Mouse (Mus musculus): ENCODE measurements at regions not wholly inside any gene's neighbourhood (a gene's known extent, or its start where the extent isn't known, plus 50 kb on each side); places are given as distances from the start of the nearest gene placed in this dataset.

DNA sequence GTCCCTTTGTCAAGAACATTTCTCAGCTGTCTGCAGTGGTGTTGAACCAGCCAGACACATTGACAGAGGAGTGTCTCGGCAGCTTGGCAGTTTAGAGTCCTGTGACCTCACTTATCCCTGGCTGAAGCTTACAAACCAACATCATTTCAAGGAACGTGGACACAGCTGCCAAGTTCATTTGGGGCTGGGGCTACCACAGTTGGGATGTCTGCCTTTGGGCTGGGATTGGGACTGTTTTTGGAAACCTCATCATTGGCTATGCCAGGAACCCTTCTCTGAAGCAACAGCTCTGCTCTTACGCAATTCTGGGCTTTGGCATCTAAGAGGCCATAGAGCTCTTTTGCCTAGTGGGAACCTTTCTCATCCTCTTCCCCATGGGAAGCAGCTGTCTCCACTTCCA, 200.4 kb downstream of the Gm15262 start:
- peak; percentile 3 for DNase-seq

DNA sequence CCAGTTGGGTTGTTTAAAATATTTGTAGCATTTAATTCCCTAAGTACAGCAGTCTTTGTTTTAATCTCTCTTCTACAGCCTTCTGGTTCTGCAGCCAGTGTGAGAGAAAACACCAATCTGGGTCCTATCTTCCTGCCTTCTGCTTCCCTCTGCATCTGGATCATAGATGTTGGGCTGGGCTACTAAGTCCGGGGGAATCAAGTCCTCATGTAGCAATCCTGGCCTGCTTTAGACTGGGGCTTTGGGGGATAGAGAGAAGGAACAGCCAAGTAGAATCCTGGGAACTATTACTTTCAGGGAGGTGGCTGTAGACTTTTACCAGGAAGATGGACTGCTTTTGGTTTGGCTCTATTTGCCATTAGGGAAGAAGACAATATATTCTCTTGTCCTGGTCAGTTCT, 205.5 kb upstream of the Rai2 start:
- no peak for DNase-seq

DNA sequence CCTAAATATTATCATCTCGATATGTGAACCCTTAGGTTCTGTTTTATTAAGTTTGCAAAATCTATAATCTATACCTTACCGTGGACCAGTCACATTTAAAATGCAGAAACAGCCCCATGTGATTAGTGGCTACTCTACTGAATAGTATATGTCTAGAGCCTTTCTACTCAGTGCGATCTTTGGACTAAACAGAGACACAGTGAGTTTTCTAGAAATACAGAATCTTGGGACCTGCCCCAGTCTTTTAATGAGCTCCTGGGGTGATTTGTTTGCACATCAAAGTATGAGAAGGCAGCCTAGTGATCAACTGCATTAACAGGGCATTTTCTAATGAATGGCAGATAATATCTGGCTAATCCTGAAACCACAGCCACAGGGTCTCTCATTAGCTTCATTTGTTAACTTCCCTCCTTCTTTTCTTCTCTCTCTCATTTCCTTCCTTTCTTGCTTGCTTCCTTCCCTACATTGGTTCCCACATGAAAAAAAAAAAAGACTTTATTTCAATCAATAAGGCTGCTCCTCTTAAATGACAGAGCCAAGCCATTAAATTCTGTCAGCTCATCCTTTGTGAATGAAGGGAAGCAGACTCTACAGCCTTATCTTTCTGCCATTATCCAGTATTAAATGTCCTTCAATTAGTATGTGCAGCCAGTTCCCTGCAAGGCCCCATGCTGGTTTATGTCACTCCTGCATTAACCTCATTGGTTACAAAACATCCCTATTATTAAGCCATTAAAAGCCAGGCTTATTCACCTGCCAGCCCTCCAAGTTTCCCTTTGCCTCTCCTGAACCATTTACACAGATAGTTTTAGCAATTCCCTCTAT, 193.2 kb upstream of the Rai2 start:
- no peak for DNase-seq

DNA sequence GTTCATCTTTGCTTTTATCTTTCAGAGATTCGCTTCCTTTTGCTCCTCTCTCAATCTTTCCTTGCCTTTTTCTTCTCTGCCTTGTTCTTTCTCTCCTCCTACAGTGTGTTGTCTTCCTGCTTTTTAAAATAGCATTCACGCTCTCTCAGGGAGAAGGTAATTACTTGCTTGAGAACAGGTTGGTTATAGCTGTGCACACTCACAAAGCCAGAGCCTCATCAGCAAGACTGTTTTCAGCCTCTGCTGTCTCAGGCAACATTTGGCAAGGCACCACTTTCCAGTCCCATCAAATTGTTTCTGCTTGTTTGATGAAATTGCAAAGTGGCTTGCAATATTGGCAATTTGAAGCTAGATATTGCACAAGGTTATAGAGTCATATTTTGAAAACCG, 192.6 kb upstream of the Rai2 start:
- DNase-seq, result no peak

DNA sequence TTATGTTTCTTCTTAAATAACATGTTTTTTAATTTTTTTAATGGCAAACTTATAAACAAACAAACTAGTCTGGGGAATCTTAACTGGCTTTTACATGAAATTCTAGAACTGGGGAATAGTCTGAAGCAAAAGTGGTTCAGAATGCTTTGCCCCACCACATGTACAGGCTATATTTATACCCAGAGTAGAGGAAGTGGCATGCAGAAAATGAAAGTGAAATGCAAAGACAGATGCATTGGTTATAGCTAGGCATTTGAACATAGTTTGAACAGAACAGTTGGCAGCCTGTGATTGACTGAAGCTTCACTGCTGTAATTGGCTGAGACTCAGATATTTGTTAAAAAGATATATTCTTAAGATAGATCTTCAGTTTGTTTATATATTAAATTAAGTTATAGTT, 179.6 kb upstream of the Rai2 start:
- no peak for DNase-seq

DNA sequence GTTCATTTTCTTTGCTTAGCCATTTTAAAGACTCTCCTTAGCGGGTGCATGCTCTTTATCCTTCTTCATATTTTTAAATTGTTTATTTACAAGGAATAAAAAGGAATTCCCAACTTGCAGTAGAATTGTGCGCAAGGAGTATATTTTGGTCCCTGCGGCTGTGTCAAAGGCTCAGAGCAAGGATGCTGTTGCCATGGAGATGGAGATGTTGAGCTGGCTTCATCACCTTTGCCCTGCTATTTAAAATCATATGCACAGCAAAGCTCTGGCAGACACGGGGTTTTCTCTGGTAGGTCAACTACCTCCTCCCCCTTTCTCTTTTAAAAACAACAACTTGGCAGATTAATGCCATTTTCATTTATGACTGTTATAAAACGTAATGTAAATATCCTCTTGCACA, 160.0 kb upstream of the Rai2 start:
- DNase-seq, result no peak

DNA sequence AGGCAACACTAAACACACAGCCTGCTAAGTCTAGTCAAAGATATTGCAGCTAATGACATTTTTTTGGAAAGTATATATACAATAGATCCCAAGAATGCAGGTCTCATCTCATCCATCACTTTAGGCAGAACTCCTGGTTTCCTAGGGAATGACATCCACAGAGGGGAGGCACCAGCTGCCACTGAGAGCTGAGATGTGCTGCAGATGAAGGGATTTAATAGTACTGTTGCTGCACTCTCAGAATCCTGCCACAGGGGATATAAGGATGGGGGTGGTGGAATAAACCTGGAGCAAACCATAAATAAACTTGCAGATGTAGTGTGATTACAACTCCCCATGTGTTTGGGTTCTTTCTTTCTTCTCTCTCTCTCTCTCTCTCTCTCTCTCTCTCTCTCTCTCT, 158.4 kb upstream of the Rai2 start:
- DNase-seq, result no peak

DNA sequence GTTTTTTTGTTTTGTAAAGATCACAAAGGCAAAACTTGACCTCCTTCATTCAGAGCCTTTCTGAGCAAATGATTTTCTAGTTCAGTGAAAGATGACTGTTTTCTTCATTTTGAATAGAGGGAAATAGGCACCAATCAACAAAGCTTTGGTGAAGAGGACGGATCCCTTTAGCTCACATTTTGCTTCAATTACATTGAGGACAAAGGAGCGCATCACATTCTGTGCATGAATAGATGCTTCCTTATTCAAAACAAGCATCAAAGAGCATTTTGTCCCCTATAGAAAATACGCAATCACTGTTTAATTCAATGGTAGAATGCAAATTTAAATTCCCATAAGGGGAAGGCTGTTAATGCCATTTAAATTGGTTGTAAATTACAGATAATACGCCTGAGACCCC, 150.4 kb upstream of the Rai2 start:
- DNase-seq, result no peak

DNA sequence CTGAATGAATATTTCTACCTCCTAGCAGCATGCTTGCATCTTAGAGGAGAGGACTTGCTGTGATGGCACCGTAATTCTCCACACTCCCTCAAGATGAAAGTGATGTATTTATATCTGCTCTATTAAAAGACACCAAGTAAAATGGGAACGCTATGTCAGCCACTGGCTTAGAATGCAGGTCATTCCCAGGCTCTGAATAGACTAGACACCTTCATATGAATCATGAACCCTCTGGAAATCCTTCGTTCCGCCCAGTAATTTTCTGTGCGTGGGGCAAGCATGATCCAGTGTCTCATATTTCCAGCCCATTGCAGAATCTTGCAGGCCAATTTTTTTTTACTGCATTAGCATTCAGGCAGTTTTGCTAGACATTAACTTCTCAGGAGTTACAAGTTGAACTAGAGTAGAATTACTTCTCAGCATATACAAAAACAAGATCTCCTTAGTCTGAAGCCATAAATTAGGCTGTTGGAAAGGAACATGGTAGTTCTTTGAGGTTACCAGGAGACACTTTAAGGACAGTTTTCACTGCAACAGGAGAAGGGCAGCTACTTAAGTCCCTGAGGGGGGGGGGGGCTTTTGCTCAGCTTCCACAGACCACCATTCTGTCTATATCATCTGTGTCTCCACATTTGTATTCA, 134.7 kb upstream of the Rai2 start:
- DNase-seq, result no peak

DNA sequence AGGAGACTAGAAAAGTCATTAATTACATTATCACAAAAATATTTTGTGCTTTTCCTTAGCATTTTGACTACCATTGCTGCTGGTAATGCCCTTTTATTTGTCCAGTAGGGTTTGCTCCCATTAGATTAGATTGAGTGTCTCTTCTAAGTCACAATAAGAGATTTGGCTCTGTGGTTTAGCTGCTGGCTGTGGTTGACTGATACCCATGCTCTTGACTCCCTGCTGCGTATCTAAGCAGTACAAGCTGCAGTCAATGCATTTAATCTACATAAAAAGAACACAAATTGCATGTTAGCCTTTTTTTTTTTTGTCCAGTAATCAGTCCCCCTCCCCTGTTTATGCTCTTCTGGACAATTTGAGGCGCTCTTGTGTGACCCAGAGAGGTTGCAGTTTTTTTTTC, 133.0 kb upstream of the Rai2 start:
- DNase-seq, result no peak

DNA sequence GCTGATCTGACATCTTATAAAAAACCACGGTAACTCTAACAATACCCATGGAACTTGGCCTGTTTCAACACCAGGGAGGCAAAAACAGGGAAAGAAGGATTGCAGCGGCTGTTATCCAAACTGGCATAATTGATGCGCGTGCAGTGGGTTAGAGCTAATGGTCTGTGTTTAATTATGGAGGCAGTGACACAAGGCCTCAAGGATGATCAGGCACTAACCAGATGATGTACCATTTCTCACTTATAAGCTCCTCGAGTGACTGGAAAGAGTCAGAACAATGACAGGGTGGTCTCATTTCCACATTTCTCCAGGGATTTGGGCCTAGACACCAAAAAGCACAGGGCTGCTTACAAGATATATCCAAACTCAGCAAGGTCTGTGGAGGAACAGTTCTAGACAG, 83.0 kb upstream of the Rai2 start:
- DNase-seq, result no peak

DNA sequence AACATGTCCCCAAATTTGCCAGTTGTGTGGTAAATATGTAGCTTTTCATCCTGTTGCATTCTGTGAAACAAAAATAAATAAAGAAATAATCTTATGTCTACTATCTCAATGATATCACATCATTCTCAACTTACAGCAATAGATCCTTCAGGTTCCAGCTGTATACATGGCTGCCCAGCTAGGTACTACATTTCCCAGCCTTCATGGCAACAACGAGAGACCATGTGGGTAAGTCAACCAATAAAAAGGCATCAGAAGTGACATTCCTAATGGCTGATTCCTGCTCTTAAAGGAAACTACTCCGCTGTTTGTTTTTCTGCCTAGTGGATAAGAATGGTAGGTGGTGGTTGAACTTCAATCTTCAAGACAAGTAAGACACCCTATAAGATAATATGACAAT, 82.5 kb upstream of the Rai2 start:
- DNase-seq, result no peak

DNA sequence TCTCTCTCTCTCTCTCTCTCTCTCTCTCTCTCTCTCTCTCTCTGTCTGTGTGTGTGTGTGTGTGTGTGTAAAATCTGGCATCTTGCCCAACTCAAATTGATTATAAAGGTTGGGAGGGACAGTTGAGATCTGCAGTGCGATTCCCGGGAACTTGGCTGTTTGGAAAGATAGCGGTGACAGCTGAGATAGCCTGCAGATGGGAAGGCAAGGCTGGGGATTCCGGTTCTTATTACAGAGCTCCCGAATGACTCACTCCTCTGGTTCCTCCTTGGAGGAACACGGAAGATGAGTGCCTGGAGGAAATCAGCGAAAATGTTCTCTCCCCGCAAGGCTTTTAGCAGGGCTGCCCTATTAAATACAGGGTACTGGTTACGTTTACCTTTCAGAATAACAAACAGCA, 81.2 kb upstream of the Rai2 start:
- DNase-seq, result no peak

DNA sequence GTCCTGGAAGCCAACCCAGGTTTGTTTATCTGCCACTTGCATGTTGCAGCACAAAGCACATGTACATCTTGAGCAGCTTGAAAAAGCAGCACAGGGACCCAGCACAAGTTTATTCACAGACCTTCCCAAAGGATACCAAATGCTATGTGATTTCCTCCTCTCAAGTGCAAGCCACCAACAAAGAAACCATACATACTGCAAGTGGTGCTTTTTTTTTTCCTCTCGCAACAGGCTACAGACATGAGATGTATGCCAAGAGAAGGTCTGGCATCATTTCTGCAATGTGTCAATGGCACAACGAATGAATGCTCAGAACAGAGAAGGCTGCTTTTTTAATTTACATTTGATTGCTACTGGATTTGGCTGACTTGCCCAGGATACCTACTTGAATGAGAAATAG, 63.8 kb upstream of the Rai2 start:
- DNase-seq, result no peak

DNA sequence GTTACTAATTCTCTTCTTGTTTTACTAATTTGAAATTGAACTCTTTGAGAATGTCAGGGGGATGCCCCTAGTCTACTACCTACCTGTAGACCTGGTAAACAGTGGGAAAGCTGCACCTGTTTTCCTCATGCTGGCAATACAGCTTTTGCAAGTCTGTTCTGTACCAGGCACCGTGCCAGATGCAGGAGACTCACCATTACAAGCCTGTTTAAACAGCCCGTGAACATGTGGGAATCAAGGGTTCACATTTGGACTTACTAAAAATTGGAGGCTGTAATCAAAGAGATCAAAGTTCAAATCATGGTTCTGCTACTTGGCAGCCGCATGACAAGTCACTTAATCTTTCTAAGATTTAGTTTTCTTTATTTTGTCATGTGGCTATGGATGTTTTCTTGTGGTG, 56.8 kb upstream of the Rai2 start:
- DNase-seq, result no peak

DNA sequence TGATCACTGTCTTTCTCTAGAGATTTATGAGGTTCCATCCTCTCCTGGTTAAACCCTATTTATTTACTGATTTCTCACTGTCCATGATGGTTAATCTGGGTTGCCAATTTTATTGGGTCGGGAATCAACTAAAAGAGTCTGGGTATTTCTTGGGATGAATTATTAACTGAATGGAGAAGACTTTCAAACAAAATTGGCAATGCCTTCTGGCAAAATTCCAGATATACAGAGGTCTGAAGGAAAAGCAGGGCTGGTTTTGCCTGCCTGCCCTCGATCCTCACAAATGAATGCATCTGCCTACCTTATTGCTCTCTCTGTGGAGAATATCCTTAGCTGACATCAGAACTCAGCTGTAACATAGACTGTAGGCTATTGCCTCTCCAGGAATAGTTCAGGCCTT, 54.9 kb upstream of the Rai2 start:
- DNase-seq, result no peak
